Mouse (Mus musculus): ENCODE measurements at regions not wholly inside any gene's neighbourhood (a gene's known extent, or its start where the extent isn't known, plus 50 kb on each side); places are given as distances from the start of the nearest gene placed in this dataset.

- no peak for TF ChIP-seq POLR2A (IDR thresholded peaks at IDR 0.05; ENCODE audit: borderline replicate concordance, insufficient read depth, low read length)
- TF ChIP-seq CTCF (IDR thresholded peaks at IDR 0.05; ENCODE audit: borderline replicate concordance, insufficient read depth, low read depth, low read length): no peak
These were observed 92.7 kb upstream of the Gm26897 start for GRCm38 (mm10) chr5:111640976-111641375.
